ENCODE assay signal across 8 mouse cellular contexts in genomic region chr15:98870179-98871069, GRCm38 (mm10). TPM values are rescaled to one million over a fixed set of nuclear protein-coding genes. Genes with fewer than 3 reads are reported as not detected.
DNase-seq lines count a peak whose midpoint lies in the region; ATAC-seq and TF ChIP-seq lines count a peak whose summit lies in the region.

No protein-coding gene starts in this region.

- no peaks in the 10 kb centered on the region for H3K9me3 ChIP-seq in lung, embryonic 16.5 days (ENCODE audit: control insufficient read depth, low read length)
- no peaks in the 10 kb centered on the region for H3K9me3 ChIP-seq in stomach, embryonic 16.5 days (replicated peaks; ENCODE audit: control insufficient read depth, low read length)

- peak overlapping the region; percentile 85 for H3K4me3 ChIP-seq in left cerebral cortex, adult 2 months
- H3K4me3 ChIP-seq in lung, embryonic 16.5 days (ENCODE audit: low read length), result peak overlapping the region; percentile 71
- peak overlapping the region; percentile 95 for H3K4me3 ChIP-seq in stomach, embryonic 16.5 days (replicated peaks; ENCODE audit: low read length)

- peak overlapping the region; percentile 100 for H3K27ac ChIP-seq in left cerebral cortex, adult 2 months
- peak overlapping the region; percentile 96 for H3K27ac ChIP-seq in lung, embryonic 16.5 days (ENCODE audit: low read length)
- peak overlapping the region; percentile 98 for H3K27ac ChIP-seq in stomach, embryonic 16.5 days (ENCODE audit: low read length)

- peaks cover 13% of the 10 kb centered on the region for H3K36me3 ChIP-seq in lung, embryonic 16.5 days (ENCODE audit: control insufficient read depth, insufficient read depth, low read length)
- H3K36me3 ChIP-seq in stomach, embryonic 16.5 days (ENCODE audit: control insufficient read depth, insufficient read depth, low read length), result peaks cover 13% of the 10 kb centered on the region

- DNase-seq in left cerebral cortex, adult 2 months (ENCODE audit: extremely low spot score in 1 of 2, low spot score in 2 of 2), result peak in 1 of 2 experiments; percentile 16
- no peak for DNase-seq in left cerebral cortex, adult 9 months (ENCODE audit: low spot score in 2 of 2)
- peak; percentile 74 for DNase-seq in cerebellum, adult 9-10 months
- DNase-seq in gastrocnemius, postnatal 25 days, result peak; percentile 69
- peak; percentile 41 to 46 for DNase-seq in kidney, adult 8-10 months
- no peak for DNase-seq in T-cell, adult 2 months (ENCODE audit: low spot score)

- peak overlapping the region; percentile 91 for H3K9ac ChIP-seq in lung, embryonic 16.5 days (ENCODE audit: low read length)
- peak overlapping the region; percentile 100 for H3K9ac ChIP-seq in stomach, embryonic 16.5 days (ENCODE audit: low read length)

- 0% methylated on average over 14 of the region's 16 CpGs for WGBS in lung, embryonic 16.5 days
- WGBS in stomach, embryonic 16.5 days, result under 1% methylated on average over 15 of the region's 16 CpGs

- H3K27me3 ChIP-seq in lung, embryonic 16.5 days (ENCODE audit: control insufficient read depth, insufficient read depth, low read depth, low read length), result no peaks in the 10 kb centered on the region
- no peaks in the 10 kb centered on the region for H3K27me3 ChIP-seq in stomach, embryonic 16.5 days (ENCODE audit: control insufficient read depth, insufficient read depth, low read length)

- TF ChIP-seq CTCF in left cerebral cortex, adult 2 months (IDR thresholded peaks at IDR 0.05), result no peak

- intact Hi-C loops in left cerebral cortex, adult 2 months (cut with DNase I), result loop anchor here (5.0 kb wide), 1 partner anchor 122 kb away; no protein-coding TSS in a partner anchor

- H3K4me2 ChIP-seq in lung, embryonic 16.5 days (ENCODE audit: low read depth, low read length), result peak overlapping the region; percentile 93
- H3K4me2 ChIP-seq in stomach, embryonic 16.5 days (ENCODE audit: low read depth, low read length), result peak overlapping the region; percentile 98

- ATAC-seq in lung, embryonic 16.5 days (ENCODE audit: low read depth), result no peak
- no peak for ATAC-seq in stomach, embryonic 16.5 days (ENCODE audit: insufficient read depth, low FRiP score)

- peaks cover 35% of the 10 kb centered on the region for H3K4me1 ChIP-seq in lung, embryonic 16.5 days (replicated peaks; ENCODE audit: control insufficient read depth, insufficient read depth, low read length)
- peaks cover 30% of the 10 kb centered on the region for H3K4me1 ChIP-seq in stomach, embryonic 16.5 days (ENCODE audit: control insufficient read depth, insufficient read depth, low read length)

RNA-seq across cellular contexts. Expression of gene Kmt2d, which starts 0.6 kb away (rescaled TPM):
- total RNA-seq in left cerebral cortex, adult 2 months (2021), result 100 to 1,000 TPM; 100 to 101 TPM
- 10 to 100 TPM; 36.6 to 43.5 TPM for total RNA-seq in gastrocnemius, postnatal 25 days (2021)
- 11.9 and 12.7 TPM in 2 replicates for polyA plus RNA-seq in lung, embryonic 16.5 days (2015; fragmentation: Nextera tagmentation; extraction: Ambion mirVana)
- 10.1 and 11.4 TPM in 2 replicates for polyA plus RNA-seq in stomach, embryonic 16.5 days (2015; fragmentation: Nextera tagmentation; extraction: Ambion mirVana)

RNA-seq across cellular contexts. Expression of gene Rhebl1, which starts 23.9 kb away (rescaled TPM):
- total RNA-seq in left cerebral cortex, adult 2 months (2021), result 10 to 100 TPM; 11.8 to 12.1 TPM
- total RNA-seq in gastrocnemius, postnatal 25 days (2021), result 1 to 10 TPM; 2.5 to 2.9 TPM
- 9.4 and 12.1 TPM in 2 replicates for polyA plus RNA-seq in lung, embryonic 16.5 days (2015; fragmentation: Nextera tagmentation; extraction: Ambion mirVana)
- 8.2 and 9.8 TPM in 2 replicates for polyA plus RNA-seq in stomach, embryonic 16.5 days (2015; fragmentation: Nextera tagmentation; extraction: Ambion mirVana)

RNA-seq across cellular contexts. Expression of gene Dhh, which starts 27.9 kb away (rescaled TPM):
- under 1 TPM in 1 of 2 experiments, not detected in 1; 0.28 TPM for total RNA-seq in left cerebral cortex, adult 2 months (2021)
- total RNA-seq in gastrocnemius, postnatal 25 days (2021), result 1 to 10 TPM; 1.2 to 2.3 TPM
- 1.4 and 2.4 TPM in 2 replicates for polyA plus RNA-seq in lung, embryonic 16.5 days (2015; fragmentation: Nextera tagmentation; extraction: Ambion mirVana)
- 0.84 and 1.1 TPM in 2 replicates for polyA plus RNA-seq in stomach, embryonic 16.5 days (2015; fragmentation: Nextera tagmentation; extraction: Ambion mirVana)

RNA-seq across cellular contexts. Expression of gene Prkag1, which starts 39.1 kb away (rescaled TPM):
- 10 to 100 TPM; 46.1 to 52.3 TPM for total RNA-seq in left cerebral cortex, adult 2 months (2021)
- 10 to 100 TPM; 43.6 to 43.9 TPM for total RNA-seq in gastrocnemius, postnatal 25 days (2021)
- polyA plus RNA-seq in lung, embryonic 16.5 days (2015; fragmentation: Nextera tagmentation; extraction: Ambion mirVana), result 106 TPM in 2 replicates
- polyA plus RNA-seq in stomach, embryonic 16.5 days (2015; fragmentation: Nextera tagmentation; extraction: Ambion mirVana), result 85.4 and 86.4 TPM in 2 replicates

RNA-seq across cellular contexts. Expression of gene Lmbr1l, which starts 47.6 kb away (rescaled TPM):
- total RNA-seq in left cerebral cortex, adult 2 months (2021), result 10 to 100 TPM; 17.8 to 19.1 TPM
- total RNA-seq in gastrocnemius, postnatal 25 days (2021), result 1 to 10 TPM; 6.1 to 6.6 TPM
- 15.7 and 17.3 TPM in 2 replicates for polyA plus RNA-seq in lung, embryonic 16.5 days (2015; fragmentation: Nextera tagmentation; extraction: Ambion mirVana)
- 14.8 and 18.3 TPM in 2 replicates for polyA plus RNA-seq in stomach, embryonic 16.5 days (2015; fragmentation: Nextera tagmentation; extraction: Ambion mirVana)

Comparison
In these comparisons a context has a peak if more than half of its experiments do, and no peak if none do; other contexts are left out.
1. DNase-seq: peak in cerebellum, adult 9-10 months (single experiment), gastrocnemius, postnatal 25 days (single experiment) and kidney, adult 8-10 months (2 of 2); none in left cerebral cortex, adult 9 months (0 of 2) and T-cell, adult 2 months (single experiment).
2. Peak in every context shown above with its lines, with median percentiles within 50 percentile points of each other: H3K27ac ChIP-seq and H3K4me3 ChIP-seq.